Mouse (Mus musculus) heart, postnatal 0 days (tissue): ENCODE data around the gene Zdhhc20.

ENCODE experiments used
- CTCF ChIP-seq: IDR thresholded peaks from 2 replicates; pipeline ENCODE4 v1.5.1; 2016; ENCODE audit warnings: antibody characterized with exemption, control low read depth, low read depth
- EP300 ChIP-seq: IDR thresholded peaks from 2 replicates; pipeline ENCODE4 v1.6.1; 2016; ENCODE audit warnings: antibody characterized with exemption, low read depth

DNA sequence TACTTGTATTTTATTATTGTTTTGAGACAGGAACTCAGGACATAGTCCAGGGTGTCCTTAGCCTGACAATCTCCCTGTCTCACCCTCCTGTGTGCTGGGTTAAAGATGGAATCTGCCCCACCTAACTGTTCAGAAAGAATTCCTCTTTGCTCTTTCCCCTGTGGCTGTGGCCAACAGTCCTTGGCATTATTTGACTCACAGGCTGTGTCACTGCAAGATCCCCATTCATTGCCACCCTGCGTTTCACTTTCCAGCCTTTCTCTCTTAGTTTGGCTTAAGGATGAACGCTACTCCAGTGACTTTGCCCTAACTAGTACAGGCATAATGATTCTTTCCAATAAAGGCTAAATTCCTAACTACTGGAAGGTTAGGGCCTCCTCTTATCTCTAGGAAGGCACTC lies 4.3 kb upstream of the Zdhhc20 start:
- TF ChIP-seq EP300 (no peak), CTCF (no peak)
